10 mouse cellular contexts compared by ENCODE assay signal in the genomic region with DNA sequence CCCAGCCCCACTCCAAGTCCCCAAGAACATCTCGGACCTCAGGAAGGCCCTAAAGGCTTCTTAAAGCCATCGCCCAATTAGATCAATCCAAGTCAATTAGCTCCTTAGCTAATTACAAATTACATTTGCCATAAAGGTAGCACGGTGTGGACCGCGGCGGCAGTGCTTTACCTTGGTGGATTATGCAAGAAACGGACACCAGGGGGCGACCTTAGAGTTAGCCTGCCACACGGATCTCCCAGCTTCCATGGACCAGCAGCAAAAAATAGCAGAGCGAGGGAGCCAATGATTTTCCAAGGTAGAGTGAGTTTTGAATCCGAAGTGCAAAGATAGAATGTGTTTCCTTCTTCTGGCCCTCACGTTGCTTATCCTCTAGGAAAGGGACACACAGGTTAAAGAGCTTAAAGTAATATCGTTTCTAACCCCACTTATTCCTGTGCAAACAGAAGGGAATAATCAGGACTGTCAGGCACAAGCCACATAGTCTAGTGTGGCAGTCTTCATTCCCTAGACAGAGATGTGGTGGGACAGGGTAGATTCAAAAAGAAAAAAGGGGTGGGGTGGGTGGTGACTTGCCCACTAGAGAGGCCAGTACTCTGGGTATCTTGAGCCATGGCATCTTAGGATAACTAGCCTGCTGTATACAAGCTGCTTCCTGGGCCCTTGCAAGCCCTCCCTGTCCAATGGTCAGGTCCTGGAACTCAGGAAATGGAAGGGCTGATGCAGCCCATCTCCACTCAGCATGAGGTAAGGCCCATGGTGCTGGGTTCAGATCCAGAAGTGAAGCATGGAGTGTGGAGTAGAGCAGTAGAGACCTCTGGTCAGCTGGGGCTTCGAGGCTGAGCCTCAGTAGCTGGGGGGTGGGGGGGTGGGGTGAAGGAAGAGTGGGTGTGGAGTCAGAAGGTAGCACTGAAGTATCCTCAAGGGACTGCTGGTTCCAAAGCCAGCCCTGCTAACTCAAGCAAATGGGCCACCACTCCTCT. TPM values are rescaled to one million over a fixed set of nuclear protein-coding genes. Genes with fewer than 3 reads are reported as not detected.
DNase-seq lines count a peak whose midpoint lies in the region; ATAC-seq and TF ChIP-seq lines count a peak whose summit lies in the region.
"Had no signal": no experiment of that assay in that cellular context is flagged by ENCODE, and none has a peak within 500 bp of the region (broad histone marks: within the 10 kb centered on the region; RNA-seq: fewer than 3 reads in every experiment).

No protein-coding gene starts in this region.

- no peak overlapping the region for H3K4me2 ChIP-seq in forebrain, embryonic 16.5 days (ENCODE audit: low read length)
- no peak overlapping the region for H3K4me2 ChIP-seq in intestine, embryonic 16.5 days (ENCODE audit: low read depth, low read length)
- H3K4me2 ChIP-seq in midbrain, postnatal 0 days (ENCODE audit: low read depth, low read length, poor library complexity, severe bottlenecking) = no peak overlapping the region
- no peak overlapping the region for H3K4me2 ChIP-seq in stomach, embryonic 14.5 days (replicated peaks; ENCODE audit: low read depth, low read length)
- H3K4me2 ChIP-seq: embryonic facial prominence, embryonic 15.5 days had no signal

- DNase-seq in urinary bladder, adult 18-20 months (ENCODE audit: low spot score in 2 of 2) = peak; percentile 26 to 64
- no peak for DNase-seq in urinary bladder, adult 2 months (ENCODE audit: low spot score)
- DNase-seq in cerebellum, adult 11-12 months = peak; percentile 64
- peak; percentile 76 for DNase-seq in left cerebral cortex, postnatal 4 days
- peak; percentile 70 for DNase-seq in midbrain, postnatal 0 days (ENCODE audit: low spot score)

- no peak overlapping the region for H3K27ac ChIP-seq in forebrain, embryonic 16.5 days (ENCODE audit: low read length)
- H3K27ac ChIP-seq in intestine, embryonic 16.5 days (ENCODE audit: low read length) = no peak overlapping the region
- no peak overlapping the region for H3K27ac ChIP-seq in midbrain, postnatal 0 days (ENCODE audit: low read depth, low read length)
- H3K27ac ChIP-seq in stomach, embryonic 14.5 days (ENCODE audit: low read length) = no peak overlapping the region
- H3K27ac ChIP-seq: embryonic facial prominence, embryonic 15.5 days had no signal

- H3K36me3 ChIP-seq in forebrain, embryonic 16.5 days (ENCODE audit: control insufficient read depth, insufficient read depth) = no peaks in the 10 kb centered on the region
- H3K36me3 ChIP-seq in intestine, embryonic 16.5 days (ENCODE audit: control insufficient read depth, insufficient read depth, low read length) = no peaks in the 10 kb centered on the region
- H3K36me3 ChIP-seq in midbrain, postnatal 0 days (ENCODE audit: insufficient read depth, low read length) = no peaks in the 10 kb centered on the region
- 0 out of 2 replicates have a peak, but pooled peaks cover 5% of the 10 kb centered on the region for H3K36me3 ChIP-seq in stomach, embryonic 14.5 days (ENCODE audit: control insufficient read depth, insufficient read depth, low read length)
- H3K36me3 ChIP-seq: embryonic facial prominence, embryonic 15.5 days had no signal

- peak; percentile 69 for ATAC-seq in forebrain, embryonic 16.5 days
- peak; percentile 54; the same call in 1 of the 2 replicates for ATAC-seq in intestine, embryonic 16.5 days
- peak; percentile 42 for ATAC-seq in midbrain, postnatal 0 days (ENCODE audit: low FRiP score)
- ATAC-seq in stomach, embryonic 14.5 days (ENCODE audit: insufficient number of reproducible peaks, insufficient read depth, low FRiP score, low read depth) = 0 out of 2 replicates have a peak, but pooled peaks have one; percentile 20

- H3K4me3 ChIP-seq in forebrain, embryonic 16.5 days (replicated peaks; ENCODE audit: low read length) = no peak overlapping the region
- H3K4me3 ChIP-seq in intestine, embryonic 16.5 days (ENCODE audit: low read length) = no peak overlapping the region
- H3K4me3 ChIP-seq in midbrain, postnatal 0 days (ENCODE audit: low read depth, low read length) = no peak overlapping the region
- no peak overlapping the region for H3K4me3 ChIP-seq in stomach, embryonic 14.5 days (ENCODE audit: low read depth, low read length)
- H3K4me3 ChIP-seq: embryonic facial prominence, embryonic 15.5 days; megakaryocyte, embryonic 14.5 days had no signal

- H3K9me3 ChIP-seq in forebrain, embryonic 16.5 days (ENCODE audit: control insufficient read depth, low read length) = no peaks in the 10 kb centered on the region
- H3K9me3 ChIP-seq in intestine, embryonic 16.5 days (ENCODE audit: control insufficient read depth, low read length) = no peaks in the 10 kb centered on the region
- no peaks in the 10 kb centered on the region for H3K9me3 ChIP-seq in midbrain, postnatal 0 days (ENCODE audit: low read length)
- H3K9me3 ChIP-seq in stomach, embryonic 14.5 days (ENCODE audit: control insufficient read depth, low read depth, low read length) = no peaks in the 10 kb centered on the region
- H3K9me3 ChIP-seq: embryonic facial prominence, embryonic 15.5 days; megakaryocyte, embryonic 14.5 days had no signal

- peaks cover 2% of the 10 kb centered on the region; the same call in 1 of the 2 replicates for H3K4me1 ChIP-seq in forebrain, embryonic 16.5 days (replicated peaks; ENCODE audit: control insufficient read depth, insufficient read depth, low read length)
- H3K4me1 ChIP-seq in intestine, embryonic 16.5 days (ENCODE audit: control insufficient read depth, insufficient read depth, low read length) = peaks cover 2% of the 10 kb centered on the region; the same call in 1 of the 2 replicates
- H3K4me1 ChIP-seq in midbrain, postnatal 0 days (ENCODE audit: insufficient read depth, low read length) = no peaks in the 10 kb centered on the region
- peaks cover 11% of the 10 kb centered on the region; the same call in 1 of the 2 replicates for H3K4me1 ChIP-seq in stomach, embryonic 14.5 days (ENCODE audit: control insufficient read depth, insufficient read depth, low read length)

- intact Hi-C loops in left cerebral cortex, postnatal 4 days (cut with DNase I) = loop anchor here (10.0 kb wide), 2 partner anchors 221 to 521 kb away; partner anchors contain the start of gene Phf2

- peak; percentile 92 for TF ChIP-seq CTCF in midbrain, postnatal 0 days (IDR thresholded peaks at IDR 0.05)

- peaks cover 32% of the 10 kb centered on the region for H3K27me3 ChIP-seq in forebrain, embryonic 16.5 days (replicated peaks; ENCODE audit: control insufficient read depth, insufficient read depth, low read length)
- H3K27me3 ChIP-seq in intestine, embryonic 16.5 days (replicated peaks; ENCODE audit: control insufficient read depth, insufficient read depth, low read length) = peaks cover 28% of the 10 kb centered on the region
- peaks cover 39% of the 10 kb centered on the region for H3K27me3 ChIP-seq in midbrain, postnatal 0 days (ENCODE audit: insufficient read depth, low read length)
- H3K27me3 ChIP-seq in stomach, embryonic 14.5 days (ENCODE audit: control insufficient read depth, insufficient read depth, low read length) = peaks cover 5% of the 10 kb centered on the region; the same call in 1 of the 2 replicates

- no peak overlapping the region for H3K9ac ChIP-seq in forebrain, embryonic 16.5 days (replicated peaks; ENCODE audit: low read depth, low read length)
- H3K9ac ChIP-seq in intestine, embryonic 16.5 days (ENCODE audit: low read depth, low read length) = no peak overlapping the region
- no peak overlapping the region for H3K9ac ChIP-seq in midbrain, postnatal 0 days (replicated peaks; ENCODE audit: low read length, poor library complexity, severe bottlenecking)
- H3K9ac ChIP-seq in stomach, embryonic 14.5 days (replicated peaks; ENCODE audit: low read depth, low read length) = no peak overlapping the region
- H3K9ac ChIP-seq: embryonic facial prominence, embryonic 15.5 days had no signal

- 7% methylated on average over 14 of the region's 14 CpGs for WGBS in forebrain, embryonic 16.5 days
- 7% methylated on average over 14 of the region's 14 CpGs for WGBS in intestine, embryonic 16.5 days
- 9% methylated on average over 14 of the region's 14 CpGs for WGBS in midbrain, postnatal 0 days
- WGBS in stomach, embryonic 14.5 days = 9% methylated on average over 14 of the region's 14 CpGs

RNA-seq across cellular contexts. Expression of gene Barx1, which starts 8.7 kb away (rescaled TPM):
- polyA plus RNA-seq in urinary bladder, adult 2 months (2012; rRNA removed) = not detected in 2 replicates
- not detected in 2 replicates for polyA plus RNA-seq in forebrain, embryonic 16.5 days (2015; fragmentation: Nextera tagmentation; extraction: Ambion mirVana)
- polyA plus RNA-seq in intestine, embryonic 16.5 days (2015; fragmentation: Nextera tagmentation; extraction: Ambion mirVana) = 0.10 and 0.18 TPM in 2 replicates
- not detected for total RNA-seq in left cerebral cortex, postnatal 4 days (2021)
- not detected in 2 replicates for total RNA-seq in midbrain, postnatal 0 days (2014; rRNA removed)
- not detected in 2 replicates for polyA plus RNA-seq in midbrain, postnatal 0 days (2015; fragmentation: Nextera tagmentation; extraction: Ambion mirVana)
- 128 and 141 TPM in 2 replicates for polyA plus RNA-seq in stomach, embryonic 14.5 days (2014; fragmentation: Nextera tagmentation; extraction: Ambion mirVana)

RNA-seq across cellular contexts. Expression of gene Ptpdc1, which starts 28.6 kb away (rescaled TPM):
- polyA plus RNA-seq in urinary bladder, adult 2 months (2012; rRNA removed) = 4.5 and 8.1 TPM in 2 replicates
- polyA plus RNA-seq in forebrain, embryonic 16.5 days (2015; fragmentation: Nextera tagmentation; extraction: Ambion mirVana) = 16.5 and 18.8 TPM in 2 replicates
- 4.1 and 4.2 TPM in 2 replicates for polyA plus RNA-seq in intestine, embryonic 16.5 days (2015; fragmentation: Nextera tagmentation; extraction: Ambion mirVana)
- 10 to 100 TPM; 21.9 to 23.2 TPM for total RNA-seq in left cerebral cortex, postnatal 4 days (2021)
- 23.2 and 36.3 TPM in 2 replicates for total RNA-seq in midbrain, postnatal 0 days (2014; rRNA removed)
- 13.5 and 15.3 TPM in 2 replicates for polyA plus RNA-seq in midbrain, postnatal 0 days (2015; fragmentation: Nextera tagmentation; extraction: Ambion mirVana)
- 14.1 and 15.1 TPM in 2 replicates for polyA plus RNA-seq in stomach, embryonic 14.5 days (2014; fragmentation: Nextera tagmentation; extraction: Ambion mirVana)

Comparison
In these comparisons a context has a peak if more than half of its experiments do, and no peak if none do; other contexts are left out.
1. RNA of gene Barx1, which starts 8.7 kb away (polyA plus RNA-seq): 128 to 141 TPM in stomach, embryonic 14.5 days; 0.10 to 0.18 TPM in intestine, embryonic 16.5 days, not detected in midbrain, postnatal 0 days, not detected in urinary bladder, adult 2 months and not detected in forebrain, embryonic 16.5 days; every median in the first group is over 100 times any median in the second.
2. Peak in every context shown above with its lines, with median percentiles within 50 percentile points of each other: ATAC-seq.